Mouse (Mus musculus) heart, postnatal 0 days (tissue): ENCODE results near the gene Hjurp. TPM values are rescaled to one million over a fixed set of nuclear protein-coding genes. Genes with fewer than 3 reads are reported as not detected.
A peak's percentile ranks its signal among the peaks of the same experiment; 100 is the strongest.
"Not testable (repeated sequence)": the region's sequence is repeated elsewhere in the genome, so short reads cannot be mapped to it uniquely, and the experiment has no call there.

Source experiments
- ATAC-seq: fragments of 200-750 bp; cut with Nextera tagmentation; 2 replicates; pipeline ENCODE4 v1.8.0; 2017; ENCODE audit warnings: low read depth, moderate number of reproducible peaks, moderate library complexity; ENCODE audit not compliant: insufficient read depth
- DNase-seq: peaks from one replicate; pipeline ENCODE4 v3.0.0-alpha.2; 2016; ENCODE audit warnings: low spot score
- H3K27ac ChIP-seq: fragments of 300-500 bp; sonication (generic); 2 replicates; pipeline ENCODE4 v1.5.1; 2014; ENCODE audit warnings: low read depth, mild to moderate bottlenecking
- H3K27me3 ChIP-seq: fragments of 300-500 bp; sonication (generic); 2 replicates; pipeline ENCODE4 v1.6.1; 2014; ENCODE audit warnings: low read length, mixed read lengths; ENCODE audit not compliant: control insufficient read depth, insufficient read depth
- H3K36me3 ChIP-seq: fragments of 300-500 bp; sonication (generic); replicated peaks from 2 replicates; pipeline ENCODE4 v1.6.1; 2014; ENCODE audit warnings: low read length, mixed read lengths; ENCODE audit not compliant: control insufficient read depth, insufficient read depth
- H3K4me1 ChIP-seq: fragments of 300-500 bp; sonication (generic); 2 replicates; pipeline ENCODE4 v1.6.1; 2014; ENCODE audit warnings: antibody characterized with exemption; ENCODE audit not compliant: control insufficient read depth, insufficient read depth
- H3K4me2 ChIP-seq: fragments of 300-500 bp; sonication (generic); 2 replicates; pipeline ENCODE4 v1.6.1; 2014; ENCODE audit warnings: low read depth, mild to moderate bottlenecking, low read length, moderate library complexity
- H3K4me3 ChIP-seq: fragments of 300-500 bp; sonication (generic); 2 replicates; pipeline ENCODE4 v1.5.1; 2014; ENCODE audit warnings: low read depth, low read length
- H3K9ac ChIP-seq: fragments of 300-500 bp; sonication (generic); replicated peaks from 2 replicates; pipeline ENCODE4 v1.6.1; 2014; ENCODE audit warnings: low read depth, low read length, mixed read lengths
- H3K9me3 ChIP-seq: fragments of 300-500 bp; sonication (generic); replicated peaks from 2 replicates; pipeline ENCODE4 v1.6.1; 2016; ENCODE audit warnings: low read length; ENCODE audit not compliant: control insufficient read depth
- CTCF ChIP-seq: IDR thresholded peaks from 2 replicates; pipeline ENCODE4 v1.5.1; 2016; ENCODE audit warnings: antibody characterized with exemption, control low read depth, low read depth
- EP300 ChIP-seq: IDR thresholded peaks from 2 replicates; pipeline ENCODE4 v1.6.1; 2016; ENCODE audit warnings: antibody characterized with exemption, low read depth
- WGBS: fragments of 180-500 bp; shearing (Covaris S2); extraction: QIAGEN DNeasy Blood & Tissue Kit; methylation state at CpG from one replicate; pipeline ENCODE4 v1.1.7; 2014; 5-methylcytosine and 5-hydroxymethylcytosine counted together
- polyA plus RNA-seq: library from polyadenylated mRNA; unstranded; fragments of >200 nt; fragmentation: Nextera tagmentation; extraction: Ambion mirVana; gene quantifications from 2 replicates; pipeline ENCODE4 v1.2.1, GENCODE M21; 2015
- total RNA-seq: library from RNA; depleted of rRNA; stranded (reverse); fragments of >200 nt; gene quantifications from 2 replicates; pipeline ENCODE4 v1.2.3, GENCODE M21; 2014; ENCODE audit warnings: low replicate concordance

The Hjurp gene
- total and polyA plus RNA-seq, 2 experiments from 2014 or later, result 28.0 to 95.2 TPM

GRCm38 (mm10) chr1:88229986-88230385, 47.4 kb downstream of the Hjurp start:
- Histone ChIP-seq H3K4me2 (no peak overlapping the region), H3K4me3 (no peak overlapping the region), H3K9me3 (peaks cover 94% of the 10 kb centered on the region), H3K27ac (no peak overlapping the region), H3K9ac (no peak overlapping the region), H3K4me1 (no peaks in the 10 kb centered on the region), H3K36me3 (no peaks in the 10 kb centered on the region), H3K27me3 (no peaks in the 10 kb centered on the region)
- no peak for TF ChIP-seq CTCF
- TF ChIP-seq EP300, result no peak
- no peak for DNase-seq
- WGBS, result 68% methylated on average over 5 of the region's 5 CpGs
- 0 out of 2 replicates have a peak, but pooled peaks have one; percentile 2 for ATAC-seq

- Histone ChIP-seq H3K36me3 (no peaks in the 10 kb centered on the region), H3K4me1 (no peaks in the 10 kb centered on the region), H3K27ac (no peak overlapping the region), H3K9me3 (peaks cover 91% of the 10 kb centered on the region), H3K27me3 (no peaks in the 10 kb centered on the region), H3K4me3 (no peak overlapping the region), H3K4me2 (no peak overlapping the region), H3K9ac (no peak overlapping the region)
- DNase-seq (no peak), ATAC-seq (no peak)
- WGBS, result 61% methylated on average over 3 of the region's 3 CpGs
- no peak for TF ChIP-seq EP300
- no peak for TF ChIP-seq CTCF
Observed at GRCm38 (mm10) chr1:88229566-88229965, 47.9 kb downstream of the Hjurp start.

- 59% methylated on average over 7 of the region's 7 CpGs for WGBS
- Histone ChIP-seq H3K4me3 (no peak overlapping the region), H3K27me3 (no peaks in the 10 kb centered on the region), H3K9ac (no peak overlapping the region), H3K27ac (no peak overlapping the region), H3K4me2 (no peak overlapping the region), H3K9me3 (peaks cover 77% of the 10 kb centered on the region), H3K36me3 (no peaks in the 10 kb centered on the region), H3K4me1 (no peaks in the 10 kb centered on the region)
- ATAC-seq (no peak), DNase-seq (no peak)
- TF ChIP-seq EP300 (no peak), CTCF (no peak)
Observed at GRCm38 (mm10) chr1:88228121-88228520, 49.3 kb downstream of the Hjurp start.

GRCm38 (mm10) chr1:88227482-88227881, 50.0 kb downstream of the Hjurp start:
- ATAC-seq (no peak), DNase-seq (no peak)
- H3K36me3 ChIP-seq, result no peaks in the 10 kb centered on the region
- H3K4me2 ChIP-seq, result no peak overlapping the region
- no peak for TF ChIP-seq EP300
- no peak for TF ChIP-seq CTCF
- H3K9ac ChIP-seq, result no peak overlapping the region
- H3K4me3 ChIP-seq, result no peak overlapping the region
- no peaks in the 10 kb centered on the region for H3K27me3 ChIP-seq
- 46% methylated on average over 2 of the region's 2 CpGs for WGBS
- H3K27ac ChIP-seq, result no peak overlapping the region
- peaks cover 71% of the 10 kb centered on the region for H3K9me3 ChIP-seq
- no peaks in the 10 kb centered on the region for H3K4me1 ChIP-seq

- WGBS, result 42% methylated on average over 5 of the region's 5 CpGs
- no peak within 1 kb of the TSS for H3K9ac ChIP-seq
- ATAC-seq, result no peak
- no peak within 1 kb of the TSS for H3K27ac ChIP-seq
- no peaks in the 10 kb centered on the region for H3K27me3 ChIP-seq
- DNase-seq, result no peak
- TF ChIP-seq EP300 (no peak), CTCF (no peak)
- H3K36me3 ChIP-seq, result no peaks in the 10 kb centered on the region
- H3K4me3 ChIP-seq, result no peak within 1 kb of the TSS
- H3K4me1 ChIP-seq, result no peaks in the 10 kb centered on the region
- no peak within 1 kb of the TSS for H3K4me2 ChIP-seq
- H3K9me3 ChIP-seq, result peaks cover 64% of the 10 kb centered on the region
Observed at GRCm38 (mm10) chr1:88226670-88227379, 50.6 kb downstream of the Hjurp start, which contains the start of gene Mroh2a. TSS of gene Mroh2a (plus strand) at chr1:88226986.

GRCm38 (mm10) chr1:88225741-88226140, 51.7 kb downstream of the Hjurp start:
- Histone ChIP-seq H3K4me2 (no peak overlapping the region), H3K4me1 (no peaks in the 10 kb centered on the region), H3K36me3 (no peaks in the 10 kb centered on the region), H3K9me3 (peaks cover 53% of the 10 kb centered on the region), H3K27ac (no peak overlapping the region), H3K4me3 (no peak overlapping the region), H3K27me3 (no peaks in the 10 kb centered on the region), H3K9ac (no peak overlapping the region)
- TF ChIP-seq CTCF, result no peak
- no peak for TF ChIP-seq EP300
- no peak for DNase-seq
- ATAC-seq, result no peak

- H3K27me3 ChIP-seq, H3K4me3 ChIP-seq, H3K27ac ChIP-seq, H3K36me3 ChIP-seq, ATAC-seq, H3K4me1 ChIP-seq, H3K9ac ChIP-seq, DNase-seq, H3K4me2 ChIP-seq: not testable (repeated sequence)
- H3K9me3 ChIP-seq, result peaks cover 49% of the 10 kb centered on the region
- 24% methylated on average over 2 of the region's 2 CpGs for WGBS
Observed at GRCm38 (mm10) chr1:88225301-88225700, 52.1 kb downstream of the Hjurp start.
